Mouse (Mus musculus) stomach, embryonic 14.5 days (tissue): ENCODE data around the gene Tbc1d22a. TPM values are rescaled to one million over a fixed set of nuclear protein-coding genes. Genes with fewer than 3 reads are reported as not detected.
"Not testable (repeated sequence)": the region's sequence is repeated elsewhere in the genome, so short reads cannot be mapped to it uniquely, and the experiment has no call there.

Experiments used
- ATAC-seq: fragments of 200-750 bp; cut with Nextera tagmentation; 2 replicates; pipeline ENCODE4 v1.8.0; 2017; ENCODE audit warnings: low read depth, moderate TSS enrichment; ENCODE audit not compliant: insufficient number of reproducible peaks, insufficient read depth, low FRiP score
- H3K27ac ChIP-seq: fragments of 300-500 bp; sonication (generic); 2 replicates; pipeline ENCODE4 v1.5.1; 2014; ENCODE audit warnings: mild to moderate bottlenecking, low read length, moderate library complexity, mixed read lengths
- H3K27me3 ChIP-seq: fragments of 300-500 bp; sonication (generic); 2 replicates; pipeline ENCODE4 v1.6.1; 2014; ENCODE audit warnings: low read length, control low read depth, mixed read lengths; ENCODE audit not compliant: control insufficient read depth, insufficient read depth
- H3K36me3 ChIP-seq: fragments of 300-500 bp; sonication (generic); 2 replicates; pipeline ENCODE4 v1.6.1; 2014; ENCODE audit warnings: mild to moderate bottlenecking, control low read depth, low read length, moderate library complexity, mixed read lengths; ENCODE audit not compliant: control insufficient read depth, insufficient read depth
- H3K4me1 ChIP-seq: fragments of 300-500 bp; sonication (generic); 2 replicates; pipeline ENCODE4 v1.6.1; 2014; ENCODE audit warnings: low read length, control low read depth, mixed read lengths; ENCODE audit not compliant: control insufficient read depth, insufficient read depth
- H3K4me2 ChIP-seq: fragments of 300-500 bp; sonication (generic); replicated peaks from 2 replicates; pipeline ENCODE4 v1.6.1; 2014; ENCODE audit warnings: low read depth, low read length, control low read depth
- H3K4me3 ChIP-seq: fragments of 300-500 bp; sonication (generic); 2 replicates; pipeline ENCODE4 v1.5.1; 2014; ENCODE audit warnings: low read depth, low read length, control low read depth
- H3K9ac ChIP-seq: fragments of 300-500 bp; sonication (generic); replicated peaks from 2 replicates; pipeline ENCODE4 v1.6.1; 2014; ENCODE audit warnings: low read depth, mild to moderate bottlenecking, control low read depth, low read length, moderate library complexity, mixed read lengths
- H3K9me3 ChIP-seq: fragments of 300-500 bp; sonication (generic); 2 replicates; pipeline ENCODE4 v1.6.1; 2016; ENCODE audit warnings: low read depth, low read length, control low read depth; ENCODE audit not compliant: control insufficient read depth
- WGBS: fragments of 180-500 bp; shearing (Covaris S2); extraction: QIAGEN DNeasy Blood & Tissue Kit; methylation state at CpG from one replicate; pipeline ENCODE4 v1.1.7; 2014; 5-methylcytosine and 5-hydroxymethylcytosine counted together
- polyA plus RNA-seq: library from polyadenylated mRNA; unstranded; fragments of >200 nt; fragmentation: Nextera tagmentation; extraction: Ambion mirVana; gene quantifications from 2 replicates; pipeline ENCODE4 v1.2.1, GENCODE M21; 2014

The Tbc1d22a gene
- polyA plus RNA-seq, 1 experiment from 2014 or later, result 9.3 TPM

DNA sequence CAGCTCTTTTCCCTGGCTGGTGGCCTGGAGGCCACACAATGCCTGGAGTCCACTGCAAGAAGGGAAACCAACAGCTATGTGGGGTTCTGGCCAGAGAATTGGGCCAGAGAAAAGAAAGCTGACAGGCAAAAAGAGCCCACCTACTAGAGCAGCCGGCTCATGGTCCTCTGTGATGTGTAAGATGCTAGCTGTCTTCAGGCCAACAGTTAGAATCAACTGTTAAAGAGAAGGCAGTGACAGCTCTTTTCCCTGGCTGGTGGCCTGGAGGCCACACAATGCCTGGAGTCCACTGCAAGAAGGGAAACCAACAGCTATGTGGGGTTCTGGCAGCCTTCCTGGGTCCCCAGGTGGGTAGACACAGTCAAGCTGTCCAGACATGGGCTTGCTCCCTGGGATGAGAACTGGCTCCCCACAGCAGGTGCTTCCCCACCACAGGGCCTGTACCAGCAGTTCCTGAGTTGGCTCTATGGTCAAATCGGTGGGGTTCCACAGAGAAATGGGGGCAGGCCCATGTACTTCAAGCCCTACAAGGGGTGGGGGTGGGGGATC, 36.5 kb upstream of the Tbc1d22a start:
- not testable (repeated sequence) for H3K9ac ChIP-seq, ATAC-seq, H3K27ac ChIP-seq, H3K4me3 ChIP-seq, H3K36me3 ChIP-seq, H3K9me3 ChIP-seq, H3K27me3 ChIP-seq, H3K4me2 ChIP-seq
- WGBS, result 95% methylated on average over 1 of the region's 2 CpGs
- H3K4me1 ChIP-seq, result peaks cover 18% of the 10 kb centered on the region; the same call in 1 of the 2 replicates

DNA sequence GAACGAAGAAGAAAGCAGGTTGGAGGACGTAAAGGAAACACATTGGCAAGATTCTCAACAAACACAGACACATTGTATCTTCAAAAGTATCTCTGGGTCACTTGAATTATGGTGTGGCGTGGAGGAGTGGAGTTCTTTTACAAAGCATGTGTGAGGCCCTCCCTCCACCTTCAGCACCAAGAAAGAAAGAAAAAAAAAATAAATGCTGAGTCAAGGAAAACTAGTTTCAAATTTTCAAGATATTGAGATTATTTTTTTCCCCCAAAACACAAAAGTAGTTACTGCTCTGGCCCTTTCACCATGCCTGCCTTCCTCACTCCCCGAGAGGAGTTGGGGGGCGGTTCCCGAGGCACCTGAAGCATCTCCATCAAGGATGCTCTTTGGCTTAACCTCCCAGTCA, 35.7 kb upstream of the Tbc1d22a start:
- 89% methylated on average over 6 of the region's 6 CpGs for WGBS
- H3K9ac ChIP-seq, result no peak overlapping the region
- H3K36me3 ChIP-seq, result no peaks in the 10 kb centered on the region
- H3K4me2 ChIP-seq, result no peak overlapping the region
- peaks cover 18% of the 10 kb centered on the region; the same call in 1 of the 2 replicates for H3K4me1 ChIP-seq
- no peaks in the 10 kb centered on the region for H3K9me3 ChIP-seq
- ATAC-seq, result no peak
- no peak overlapping the region for H3K27ac ChIP-seq
- no peaks in the 10 kb centered on the region for H3K27me3 ChIP-seq
- no peak overlapping the region for H3K4me3 ChIP-seq

DNA sequence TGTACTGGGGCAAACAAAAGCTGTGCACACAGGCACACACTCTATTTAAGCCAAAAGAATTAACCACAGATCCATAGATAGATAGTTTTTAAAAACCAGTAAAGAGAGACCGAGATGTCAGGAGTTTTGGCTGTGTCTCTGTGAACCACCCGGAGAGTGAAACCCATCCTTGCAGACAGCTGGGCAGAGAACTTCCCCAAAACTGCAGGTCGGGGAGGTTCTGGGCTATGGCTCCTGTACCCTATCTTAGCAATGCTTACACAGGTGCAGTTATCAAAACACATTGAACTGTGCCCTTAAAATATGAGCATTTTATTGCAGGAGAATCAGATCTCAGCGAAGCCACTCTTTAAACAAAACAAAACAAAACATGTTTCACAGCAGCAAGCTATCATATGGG, 33.8 kb upstream of the Tbc1d22a start:
- no peak for ATAC-seq
- Histone ChIP-seq H3K9ac (no peak overlapping the region), H3K27ac (no peak overlapping the region), H3K36me3 (no peaks in the 10 kb centered on the region), H3K4me2 (no peak overlapping the region), H3K9me3 (no peaks in the 10 kb centered on the region), H3K4me3 (no peak overlapping the region), H3K27me3 (no peaks in the 10 kb centered on the region), H3K4me1 (peaks cover 19% of the 10 kb centered on the region)
- WGBS, result 61% methylated on average over 4 of the region's 4 CpGs

DNA sequence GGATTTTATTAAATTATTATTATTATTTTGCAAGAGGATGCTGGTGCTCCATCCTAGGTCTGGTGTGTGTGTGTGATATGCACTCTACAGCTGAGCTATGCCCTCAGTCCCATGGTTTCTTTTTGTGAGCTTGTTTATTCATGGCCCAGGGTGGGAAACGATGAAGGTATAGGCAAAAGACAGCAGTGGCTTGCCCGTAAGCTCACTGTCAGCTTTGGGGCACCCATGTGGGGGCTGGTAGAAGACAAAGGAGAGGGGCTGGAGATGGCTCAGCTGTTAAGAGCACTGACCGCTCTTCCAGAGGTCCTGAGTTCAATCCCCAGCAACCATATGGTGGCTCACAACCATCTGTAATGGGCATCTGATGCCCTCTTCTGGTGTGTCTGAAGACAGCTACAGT, 32.9 kb upstream of the Tbc1d22a start:
- not testable (repeated sequence) for H3K36me3 ChIP-seq, H3K27me3 ChIP-seq, H3K27ac ChIP-seq, ATAC-seq, H3K9me3 ChIP-seq, H3K4me2 ChIP-seq, H3K4me3 ChIP-seq, H3K9ac ChIP-seq
- peaks cover 24% of the 10 kb centered on the region for H3K4me1 ChIP-seq
- WGBS, result 86% methylated on average over 3 of the region's 3 CpGs

DNA sequence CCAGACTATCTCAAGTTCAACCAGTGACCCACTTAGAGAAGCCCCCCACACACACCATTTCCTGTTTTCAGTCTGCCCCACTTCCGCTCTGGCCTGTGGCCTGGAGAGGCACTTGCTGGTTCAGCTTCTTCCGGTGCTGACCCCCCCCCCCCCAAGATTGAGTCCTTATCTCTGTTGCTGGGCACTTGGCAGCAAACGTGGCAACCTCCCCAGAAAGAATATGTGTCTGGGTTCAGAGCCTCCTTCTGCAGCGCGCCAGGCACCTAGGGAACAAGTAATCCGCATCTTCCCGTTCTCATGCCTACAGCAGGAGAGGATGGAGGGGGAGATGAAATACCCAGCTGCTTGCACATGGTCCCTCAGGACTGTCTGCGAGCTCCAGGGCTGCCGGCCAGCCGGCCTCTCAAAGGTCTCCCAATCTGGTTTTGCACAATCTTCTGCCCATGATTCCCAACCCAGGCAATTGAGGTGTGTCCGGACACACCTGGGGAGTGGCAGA, 32.3 kb upstream of the Tbc1d22a start:
- Histone ChIP-seq H3K4me1 (peaks cover 26% of the 10 kb centered on the region), H3K9ac (no peak overlapping the region), H3K27me3 (no peaks in the 10 kb centered on the region), H3K9me3 (no peaks in the 10 kb centered on the region), H3K4me3 (no peak overlapping the region), H3K36me3 (no peaks in the 10 kb centered on the region), H3K27ac (peak overlapping the region; percentile 39; the same call in 1 of the 2 replicates), H3K4me2 (no peak overlapping the region)
- WGBS, result 35% methylated on average over 11 of the region's 11 CpGs
- no peak for ATAC-seq

DNA sequence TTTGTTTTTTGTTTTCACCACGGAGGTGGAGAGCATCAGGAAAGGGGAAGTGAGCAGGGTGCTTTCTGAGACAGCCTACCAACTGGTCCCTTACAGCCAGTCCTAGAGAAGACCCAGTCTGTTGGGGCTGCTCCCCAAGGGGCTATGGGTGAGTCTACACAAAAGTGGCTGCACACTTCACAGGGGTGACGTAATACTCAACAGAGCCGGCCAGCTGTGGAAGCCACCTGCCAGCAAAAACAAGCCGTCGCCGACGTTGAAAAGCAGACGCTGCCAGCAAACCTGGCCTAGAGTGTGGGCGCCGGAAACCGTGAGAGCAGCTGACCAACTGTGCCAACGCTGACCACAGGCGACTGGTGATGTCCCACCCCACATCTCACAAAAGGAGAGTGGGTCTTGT, 31.6 kb upstream of the Tbc1d22a start:
- peaks cover 26% of the 10 kb centered on the region for H3K4me1 ChIP-seq
- no peak for ATAC-seq

DNA sequence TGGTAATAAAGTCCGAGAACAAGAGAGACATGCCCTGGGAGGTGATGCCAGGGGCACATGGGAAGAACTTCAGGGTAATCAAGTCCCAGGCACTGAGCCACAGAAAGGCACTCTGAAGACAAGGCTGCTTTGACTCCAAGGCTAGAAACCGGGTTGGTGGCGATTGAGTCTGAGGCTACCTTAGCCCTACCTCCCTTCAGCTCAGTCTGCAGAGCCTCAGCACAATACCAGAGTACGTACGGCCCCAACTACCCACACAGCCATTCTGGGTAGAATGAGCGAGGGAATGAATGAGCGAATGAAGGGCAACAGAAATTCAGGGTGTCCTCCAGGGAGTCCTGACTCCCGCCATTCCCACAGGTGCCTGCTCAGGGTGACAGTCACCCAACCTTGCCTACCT, 30.8 kb upstream of the Tbc1d22a start:
- H3K9ac ChIP-seq, result no peak overlapping the region

More for the DNA sequence above, 31.6 kb upstream of the Tbc1d22a start:
- H3K4me2 ChIP-seq, result no peak overlapping the region
- no peak overlapping the region for H3K27ac ChIP-seq
- H3K4me3 ChIP-seq, result no peak overlapping the region
- H3K9me3 ChIP-seq, result no peaks in the 10 kb centered on the region
- WGBS, result 53% methylated on average over 13 of the region's 13 CpGs
- H3K9ac ChIP-seq, result no peak overlapping the region
- H3K36me3 ChIP-seq, result no peaks in the 10 kb centered on the region
- no peaks in the 10 kb centered on the region for H3K27me3 ChIP-seq

DNA sequence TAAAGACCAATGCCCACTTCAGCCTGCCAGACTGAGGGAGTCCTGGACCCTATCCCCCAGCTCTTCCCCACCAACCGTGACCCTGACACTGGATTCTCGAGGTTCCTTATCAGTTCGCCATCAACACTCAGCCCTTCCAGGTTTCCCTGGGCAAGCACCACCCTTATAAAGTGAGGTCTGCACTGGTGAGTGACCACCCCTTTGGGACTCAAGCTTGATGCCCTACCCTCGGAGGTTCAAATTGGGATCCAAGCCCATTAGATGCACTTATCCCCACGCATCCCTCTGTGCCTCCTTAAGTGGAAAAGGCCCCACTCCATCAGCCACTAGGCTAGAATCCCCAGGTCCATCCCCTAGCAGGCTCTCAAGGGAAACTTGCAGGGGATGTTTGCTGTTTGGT, 30.2 kb upstream of the Tbc1d22a start:
- H3K4me1 ChIP-seq, result peaks cover 32% of the 10 kb centered on the region
- peak overlapping the region; percentile 83; the same call in 1 of the 2 replicates for H3K4me2 ChIP-seq
- no peaks in the 10 kb centered on the region for H3K36me3 ChIP-seq
- H3K4me3 ChIP-seq, result no peak overlapping the region
- no peak overlapping the region for H3K27ac ChIP-seq
- WGBS, result 65% methylated on average over 5 of the region's 5 CpGs
- H3K9ac ChIP-seq, result no peak overlapping the region
- H3K27me3 ChIP-seq, result no peaks in the 10 kb centered on the region
- H3K9me3 ChIP-seq, result no peaks in the 10 kb centered on the region
- no peak for ATAC-seq

More for the DNA sequence above, 30.8 kb upstream of the Tbc1d22a start:
- Histone ChIP-seq H3K4me1 (peaks cover 26% of the 10 kb centered on the region), H3K4me2 (no peak overlapping the region), H3K27me3 (no peaks in the 10 kb centered on the region), H3K9me3 (no peaks in the 10 kb centered on the region), H3K36me3 (no peaks in the 10 kb centered on the region), H3K27ac (no peak overlapping the region), H3K4me3 (no peak overlapping the region)
- WGBS, result 92% methylated on average over 8 of the region's 8 CpGs
- ATAC-seq, result no peak
